Mouse (Mus musculus): ENCODE results near the gene Prss46.

GRCm38 (mm10) chr9:110893429-110893828 is 49.1 kb downstream of the Prss46 start:
- no peak for TF ChIP-seq POLR2A (IDR thresholded peaks at IDR 0.05; ENCODE audit: insufficient read depth, low read depth, low read length)
- TF ChIP-seq CTCF (IDR thresholded peaks at IDR 0.05), result no peak
- TF ChIP-seq EP300 (IDR thresholded peaks at IDR 0.05; ENCODE audit: insufficient read depth, low read depth, low read length), result no peak

Data from heart, adult 2 months (tissue).